Mouse (Mus musculus): ENCODE measurements at regions not wholly inside any gene's neighbourhood (a gene's known extent, or its start where the extent isn't known, plus 50 kb on each side); places are given as distances from the start of the nearest gene placed in this dataset.
"Not testable (repeated sequence)": the region's sequence is repeated elsewhere in the genome, so short reads cannot be mapped to it uniquely, and the experiment has no call there.

DNA sequence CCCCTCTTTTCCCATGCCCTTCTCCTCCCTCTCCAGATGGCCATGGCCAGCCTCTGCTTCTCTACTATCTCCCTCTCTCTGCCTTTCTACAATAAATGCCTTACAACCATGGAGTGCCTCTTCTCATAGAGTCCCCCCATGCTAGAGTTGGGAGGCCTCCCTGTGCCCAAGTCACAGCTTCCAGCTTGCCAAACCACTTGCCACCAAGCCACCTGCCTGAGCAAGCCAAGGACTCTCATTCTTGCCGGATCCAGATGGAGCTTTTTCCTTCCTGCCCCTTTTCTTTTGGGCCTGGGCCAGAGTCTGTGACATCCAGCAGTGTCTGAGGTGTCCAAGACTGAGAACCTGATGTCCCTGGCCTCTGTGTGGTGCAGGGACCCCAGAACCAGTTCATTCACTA lies 367.4 kb upstream of the Arhgap42 start:
- DNase-seq, result no peak

DNA sequence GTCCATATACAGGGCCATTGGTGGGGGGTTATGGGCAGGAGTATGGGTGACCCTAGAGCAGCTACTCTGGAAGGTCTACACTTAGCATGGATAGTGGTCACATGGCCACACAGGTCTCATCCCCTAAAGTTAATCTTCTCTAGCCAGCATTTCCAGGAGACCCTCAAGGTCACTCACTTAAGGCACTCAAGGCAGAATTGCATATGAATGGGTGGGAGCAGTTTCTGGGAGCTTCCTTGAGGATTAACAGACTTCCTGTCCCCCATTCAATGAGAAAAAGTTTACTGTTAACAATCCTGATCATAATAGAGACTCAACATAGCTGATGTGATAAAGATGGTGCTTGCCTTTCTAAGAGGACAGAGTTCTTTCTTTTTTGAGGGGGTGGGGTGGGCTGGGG lies 352.4 kb upstream of the Arhgap42 start:
- DNase-seq, result no peak

DNA sequence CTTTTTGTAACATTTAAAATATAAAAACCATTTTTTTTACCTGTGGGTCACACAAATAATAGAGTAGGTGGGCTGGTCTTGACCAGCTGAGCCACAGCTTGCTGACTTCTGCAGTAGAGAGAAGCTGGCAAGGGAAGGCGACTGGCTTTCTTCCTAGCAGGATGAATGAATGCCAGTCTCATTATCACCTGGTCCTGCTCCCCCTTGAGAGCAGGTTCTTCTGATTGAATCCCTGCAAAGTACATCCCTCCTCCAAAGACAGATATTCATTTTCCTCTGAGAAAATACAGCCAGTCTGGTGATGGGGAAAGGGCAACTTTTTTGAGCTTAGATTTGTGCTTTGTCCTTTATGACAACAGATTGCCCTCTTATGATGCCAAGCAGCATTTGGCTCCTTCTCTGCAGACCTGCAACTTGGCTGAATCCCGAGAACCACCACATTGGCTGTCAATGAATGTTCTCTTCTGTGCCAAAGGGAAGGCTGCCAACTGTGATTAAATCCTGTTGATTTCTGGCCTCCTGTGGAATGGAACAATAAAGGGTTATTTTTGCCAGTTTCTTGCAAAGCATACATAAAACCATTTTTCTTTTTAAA lies 344.2 kb upstream of the Arhgap42 start:
- DNase-seq, result no peak

DNA sequence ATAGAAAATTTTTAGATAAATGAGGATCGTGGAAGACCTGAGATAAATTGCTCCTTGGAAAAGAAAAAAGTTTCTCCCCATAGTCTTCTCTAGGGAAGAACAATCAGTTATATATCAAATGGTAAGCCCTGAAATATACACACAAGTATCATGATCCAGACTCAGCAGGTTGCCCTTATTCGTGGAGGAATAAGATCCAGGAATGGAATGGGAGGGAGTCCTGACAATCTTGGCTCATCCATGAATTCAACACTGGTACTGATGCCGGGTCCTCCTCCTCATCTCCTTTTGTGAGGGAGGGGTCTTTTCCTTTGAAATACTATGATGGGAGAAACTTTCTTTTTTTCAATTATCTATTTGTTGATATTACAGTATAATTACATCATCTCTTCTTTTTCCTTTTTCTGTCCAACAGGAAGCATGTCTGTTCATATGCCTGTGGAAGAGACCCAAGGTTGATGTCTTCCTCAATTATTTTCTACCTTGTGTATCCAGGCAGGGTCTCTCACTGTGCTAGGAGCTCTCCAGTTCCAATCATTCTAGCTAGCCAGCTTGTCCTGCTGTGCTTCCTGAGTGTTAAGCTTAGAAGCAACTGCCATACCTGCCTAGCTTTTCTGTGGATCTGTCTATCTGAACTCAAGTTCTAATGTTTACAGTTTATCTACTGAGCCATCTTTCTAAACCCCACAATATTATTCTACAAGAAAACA lies 343.6 kb upstream of the Arhgap42 start:
- DNase-seq, result no peak

DNA sequence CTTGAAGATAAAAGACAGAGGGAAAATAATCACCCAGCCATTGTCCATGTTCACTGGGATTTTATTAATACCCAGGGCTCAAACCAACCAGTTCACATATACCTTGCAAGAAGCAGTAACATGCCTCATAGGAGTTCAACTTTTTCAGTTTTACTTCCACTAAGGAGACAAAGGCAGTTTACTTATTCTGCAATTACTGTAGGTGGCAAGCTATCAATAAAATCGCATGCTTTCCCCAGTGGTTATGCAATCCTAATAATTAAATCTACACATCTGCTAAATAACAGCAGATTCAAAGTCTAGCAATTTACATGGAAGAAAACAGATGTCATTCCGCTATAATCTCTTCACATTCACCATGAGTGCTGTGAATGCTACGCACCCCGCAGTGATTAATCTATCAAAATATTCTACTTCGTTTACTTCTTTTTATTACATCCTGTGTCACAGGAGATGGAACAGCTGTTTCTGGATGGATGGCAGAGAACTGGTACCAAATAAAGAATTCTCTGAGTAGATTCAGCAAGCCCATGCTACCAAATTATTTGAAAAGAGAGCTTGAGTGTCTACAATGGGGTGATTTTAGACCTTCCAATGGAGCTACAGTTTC lies 329.2 kb upstream of the Arhgap42 start:
- DNase-seq, result no peak

DNA sequence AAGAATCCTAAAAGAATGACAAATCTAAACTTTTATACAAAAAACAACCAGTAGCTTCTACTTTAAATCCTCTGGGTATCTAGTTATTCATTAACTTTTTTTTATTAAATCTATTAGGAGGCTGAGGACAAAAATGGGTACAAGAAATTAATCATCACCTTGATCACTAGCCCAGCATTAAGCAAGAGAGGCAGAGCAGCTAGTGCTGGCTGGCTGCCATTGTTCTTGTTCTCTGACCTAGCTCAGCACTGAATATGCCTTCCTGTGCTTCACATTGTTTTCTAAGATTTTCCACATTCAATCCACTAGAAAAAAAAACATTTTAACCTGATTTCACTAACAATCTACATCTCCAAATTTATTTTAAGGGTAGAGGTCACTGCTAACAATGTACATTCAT lies 325.6 kb upstream of the Arhgap42 start:
- no peak for DNase-seq

DNA sequence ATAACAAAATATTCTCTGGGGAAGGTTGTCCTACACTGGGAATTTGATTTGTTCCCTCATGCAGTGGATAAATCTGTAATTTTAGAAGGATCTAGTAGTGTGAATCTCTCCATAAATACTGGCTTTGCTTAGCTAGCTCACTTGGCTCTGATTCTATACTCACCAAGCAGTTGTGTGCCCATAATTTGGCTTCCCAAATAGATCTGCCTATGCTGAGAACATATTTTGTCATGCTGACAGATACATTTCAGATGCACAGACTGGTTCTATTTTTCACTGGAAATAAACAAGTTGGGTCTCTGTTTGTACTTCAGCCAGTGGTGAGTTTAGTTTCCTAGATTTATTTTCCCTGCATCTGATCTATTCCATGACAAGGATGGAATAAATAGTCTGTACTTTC lies 309.8 kb upstream of the Arhgap42 start:
- DNase-seq, result no peak

DNA sequence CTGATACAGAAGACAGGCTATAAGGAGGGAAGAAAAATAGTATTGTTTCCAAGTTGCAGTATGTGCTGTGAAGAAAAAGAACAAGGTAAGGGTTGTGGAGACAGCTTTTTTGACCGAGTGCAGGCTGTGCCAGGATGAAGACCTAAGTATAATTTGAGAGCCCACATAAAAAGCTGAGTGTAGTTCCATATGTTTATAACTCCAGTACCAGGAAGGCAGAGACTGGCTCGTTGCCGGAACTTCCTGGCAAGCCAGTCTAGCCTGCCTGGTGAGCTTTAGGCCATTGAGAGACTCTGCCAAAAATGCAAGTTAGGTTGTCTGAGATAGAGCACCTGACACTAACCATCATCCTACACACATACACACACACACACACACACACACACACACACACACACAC lies 308.7 kb upstream of the Arhgap42 start:
- no peak for DNase-seq

DNA sequence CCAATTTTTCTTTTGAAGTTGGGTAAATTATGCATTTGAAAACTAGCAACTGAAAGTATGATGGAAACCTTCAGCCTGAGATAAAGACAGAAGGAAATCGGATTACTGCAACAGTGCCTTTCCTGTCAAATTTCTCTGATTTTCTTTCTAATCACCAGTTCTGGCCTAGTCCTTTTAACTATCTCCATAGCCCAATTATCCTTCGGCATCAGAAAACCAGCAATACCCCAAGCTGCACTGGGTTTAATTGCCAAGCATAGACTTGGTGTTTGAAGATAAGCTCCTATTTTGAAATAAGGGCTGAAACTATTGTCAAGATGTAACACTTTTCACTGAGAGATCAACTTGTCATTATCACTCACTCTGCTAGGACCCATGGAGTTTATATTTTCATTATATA lies 308.2 kb upstream of the Arhgap42 start:
- no peak for DNase-seq

DNA sequence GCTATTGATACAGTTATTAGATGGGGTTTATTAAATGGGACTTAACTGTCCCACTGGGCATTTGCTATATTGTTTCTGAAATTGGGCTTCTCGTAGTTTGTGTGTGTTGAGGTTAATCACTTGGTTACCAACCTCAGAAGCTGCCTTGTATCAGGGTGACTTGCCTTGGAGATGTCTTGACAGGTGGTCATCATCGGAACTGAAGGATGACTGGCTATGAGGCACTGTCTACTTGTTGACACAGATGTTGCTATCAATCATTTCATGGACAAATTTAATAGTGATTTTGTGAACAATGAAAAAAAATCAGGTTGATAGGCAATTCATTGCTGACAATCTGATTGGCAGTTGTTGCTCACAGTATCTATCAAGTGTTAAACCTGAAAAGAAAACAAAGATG lies 261.4 kb upstream of the Arhgap42 start:
- no peak for DNase-seq

DNA sequence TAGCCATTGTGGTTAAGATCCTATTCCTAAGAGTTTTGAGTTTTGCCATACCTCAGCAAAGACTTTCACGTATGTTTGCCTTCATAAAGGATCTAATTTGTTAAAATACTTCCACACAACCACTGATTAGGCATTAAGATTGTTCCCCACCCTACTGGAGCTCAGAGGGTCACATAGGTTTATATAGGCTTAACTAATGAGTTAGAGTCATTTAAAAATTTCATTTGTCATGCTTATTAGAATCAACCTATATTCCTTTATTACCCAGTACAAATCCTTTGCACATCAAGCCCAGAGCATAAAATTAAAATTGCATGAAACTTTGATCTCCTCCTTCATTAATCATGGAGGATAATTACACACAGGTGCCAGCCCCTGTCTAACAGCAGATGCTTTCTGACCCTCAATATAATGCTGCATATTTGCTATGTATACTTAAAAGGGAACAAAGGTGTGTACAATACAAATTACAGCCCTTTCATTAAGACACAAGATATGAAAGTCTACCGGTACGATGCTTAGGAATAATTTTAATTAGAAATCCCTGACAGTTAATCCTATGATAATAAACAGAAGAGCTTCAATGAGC lies 254.8 kb upstream of the Arhgap42 start:
- no peak for DNase-seq

DNA sequence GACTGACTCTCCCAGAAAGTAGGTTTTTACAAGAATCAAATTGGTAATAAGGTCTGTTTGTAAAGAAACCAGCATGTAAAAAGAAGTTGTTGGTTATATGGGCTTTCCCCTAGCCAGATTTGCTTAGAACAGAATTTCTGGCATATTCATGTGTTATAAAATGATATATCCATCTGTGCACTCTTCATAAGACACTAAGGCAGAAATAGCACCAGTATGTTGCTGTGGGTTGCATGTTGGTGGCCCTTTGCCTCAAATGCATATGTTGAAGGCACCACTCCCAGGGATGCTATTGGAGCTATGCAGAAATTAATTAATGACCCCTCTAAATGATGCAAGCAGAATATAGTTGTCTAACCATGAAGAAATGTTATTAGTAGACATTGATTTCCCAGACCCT lies 238.2 kb upstream of the Arhgap42 start:
- DNase-seq, result no peak

DNA sequence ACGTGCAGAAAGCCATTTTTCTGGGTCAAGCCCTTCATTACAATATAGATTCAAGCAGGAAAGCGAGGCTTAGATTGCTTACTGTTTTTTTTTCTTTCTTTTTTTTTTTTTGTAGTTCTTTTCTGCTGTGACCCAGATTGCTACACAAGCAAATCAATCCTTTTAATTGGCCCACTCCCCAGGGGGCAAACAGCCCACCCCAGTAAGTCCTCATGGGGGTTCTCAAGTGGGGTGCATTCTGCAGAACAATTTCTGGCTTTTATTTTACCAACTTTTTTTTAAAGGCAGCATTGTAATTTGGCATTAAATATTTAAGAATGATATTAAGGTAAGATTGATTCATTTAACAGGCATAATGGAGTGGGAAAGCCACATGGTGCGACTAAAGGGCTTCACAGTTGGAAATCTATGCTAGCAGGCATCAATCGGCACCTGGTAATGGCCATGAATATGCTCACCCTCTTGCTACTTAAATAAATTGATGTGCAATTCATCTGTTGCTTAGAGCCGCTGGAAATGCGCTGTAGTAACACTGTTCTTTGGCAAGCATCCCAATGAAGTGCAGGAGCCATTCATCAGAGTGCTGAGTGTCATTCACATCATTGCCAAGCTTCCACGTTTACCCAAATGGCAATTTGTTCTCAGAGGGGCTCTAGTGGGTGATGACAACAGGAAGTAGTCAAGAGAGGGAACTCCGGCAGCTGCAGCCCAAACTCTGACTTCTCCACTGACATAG lies 236.3 kb upstream of the Arhgap42 start:
- DNase-seq, result no peak

DNA sequence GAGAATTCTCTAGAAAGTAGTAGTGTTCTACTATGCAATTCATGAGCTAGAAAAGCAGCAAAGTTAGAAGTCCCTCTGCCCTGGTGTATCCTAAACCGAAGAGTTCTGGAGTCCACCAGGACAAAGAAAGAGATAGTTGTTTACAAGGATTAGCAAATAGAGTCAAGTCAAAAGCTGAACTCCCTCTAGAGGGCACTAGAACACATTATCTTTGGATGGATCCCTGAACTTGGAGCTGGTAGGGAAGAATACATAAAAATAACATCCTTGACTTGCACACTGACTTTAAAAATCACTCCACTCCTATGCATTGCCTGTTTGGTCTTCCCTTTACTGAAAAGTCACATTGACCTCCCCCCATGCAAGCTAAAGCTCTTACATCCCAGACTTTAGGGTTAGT lies 205.3 kb upstream of the Arhgap42 start:
- DNase-seq, result no peak

DNA sequence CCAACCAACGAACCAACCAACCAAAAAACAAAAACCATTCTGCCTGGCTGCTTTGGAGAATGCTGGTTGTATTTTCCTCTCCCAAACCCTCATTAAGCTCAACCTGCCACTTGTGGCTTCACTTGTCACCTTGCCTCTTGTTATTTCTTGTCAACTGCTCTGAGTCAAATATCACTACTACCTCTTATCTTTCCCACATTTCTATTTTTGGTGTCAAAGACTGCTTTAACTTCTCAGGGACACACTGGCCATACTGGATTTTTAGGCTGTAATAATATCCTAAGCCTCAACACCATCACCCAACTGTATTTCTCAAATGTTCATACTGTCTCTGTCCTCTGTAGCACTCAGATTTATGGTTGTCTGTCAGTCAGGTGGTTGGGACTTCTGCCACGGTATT lies 181.4 kb upstream of the Arhgap42 start:
- no peak for DNase-seq

DNA sequence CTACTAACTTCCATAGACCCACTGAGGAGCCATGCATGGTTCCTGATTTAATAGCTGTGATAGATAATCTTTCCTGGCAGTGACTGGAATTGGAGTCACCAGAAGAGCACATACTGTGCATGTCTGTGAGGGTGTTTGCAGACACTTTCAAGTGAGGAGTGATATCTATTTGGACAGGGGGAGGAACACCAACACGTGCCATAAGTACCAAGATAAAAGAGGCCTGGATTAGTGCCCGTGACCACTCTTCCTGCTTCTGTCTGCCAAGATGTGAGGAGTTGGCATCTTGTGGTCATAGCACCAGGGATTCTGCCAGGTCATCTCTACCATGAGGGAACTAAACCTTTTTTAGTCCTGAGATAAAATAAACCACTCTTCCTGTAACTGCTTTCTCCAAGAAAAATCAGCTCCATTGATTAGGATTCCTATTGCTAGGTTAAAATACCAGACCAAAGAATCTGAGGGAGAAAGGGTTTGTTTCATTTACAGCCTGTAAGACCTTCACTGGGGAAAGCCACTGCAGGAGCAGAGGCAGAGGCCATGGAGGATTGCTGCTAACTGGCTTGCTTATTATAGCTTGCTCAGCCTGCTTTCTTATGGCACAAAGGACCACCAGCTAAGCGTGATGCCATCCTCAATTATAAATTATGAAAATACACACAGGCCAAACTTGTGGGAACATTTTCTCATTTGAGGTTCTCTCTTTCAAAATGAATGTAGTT lies 173.7 kb upstream of the Arhgap42 start:
- no peak for DNase-seq

DNA sequence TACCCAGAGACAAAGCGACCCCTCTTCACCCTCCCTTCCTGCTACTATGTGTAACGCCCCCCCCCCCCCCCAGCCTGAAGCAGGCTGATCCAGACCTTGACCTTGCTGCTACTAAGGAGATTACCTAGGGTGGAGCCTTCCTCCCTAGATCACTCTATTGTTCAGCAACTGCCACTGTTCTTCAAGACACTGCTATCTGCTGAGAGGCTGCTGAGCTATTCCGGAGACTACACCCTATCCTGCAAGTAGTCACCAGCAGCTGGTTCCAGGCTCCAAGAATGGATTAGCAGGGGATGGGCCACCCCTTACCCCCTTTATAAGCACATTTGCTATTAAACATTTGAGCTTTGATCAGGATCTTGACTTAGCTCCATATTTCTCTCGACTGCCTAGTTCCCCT lies 155.3 kb upstream of the Arhgap42 start:
- not testable (repeated sequence) for DNase-seq

DNA sequence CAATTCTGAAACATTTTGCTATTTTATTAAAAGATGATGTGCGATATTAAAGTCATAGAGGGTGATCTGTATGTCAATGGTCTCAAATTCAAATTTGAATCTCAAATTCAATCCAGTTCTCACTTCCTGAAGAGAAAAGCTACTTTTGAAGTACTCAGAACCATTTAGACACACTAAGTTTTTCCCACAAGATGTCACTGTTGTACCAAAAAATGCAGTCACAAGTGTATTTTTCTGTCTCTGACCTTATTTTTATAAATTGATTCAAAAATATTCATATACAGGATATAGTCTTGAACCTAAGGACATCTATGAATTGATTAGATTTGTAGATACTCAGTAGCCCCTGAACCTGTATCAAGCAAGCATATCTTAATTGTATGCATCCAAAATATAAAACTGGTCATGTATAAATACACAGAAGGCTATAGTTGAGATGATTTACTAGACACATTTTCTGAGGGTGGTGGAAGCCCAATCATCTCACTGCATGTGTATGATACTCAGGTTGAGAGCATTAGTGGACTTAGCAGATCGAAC lies 137.8 kb upstream of the Arhgap42 start:
- no peak for DNase-seq

DNA sequence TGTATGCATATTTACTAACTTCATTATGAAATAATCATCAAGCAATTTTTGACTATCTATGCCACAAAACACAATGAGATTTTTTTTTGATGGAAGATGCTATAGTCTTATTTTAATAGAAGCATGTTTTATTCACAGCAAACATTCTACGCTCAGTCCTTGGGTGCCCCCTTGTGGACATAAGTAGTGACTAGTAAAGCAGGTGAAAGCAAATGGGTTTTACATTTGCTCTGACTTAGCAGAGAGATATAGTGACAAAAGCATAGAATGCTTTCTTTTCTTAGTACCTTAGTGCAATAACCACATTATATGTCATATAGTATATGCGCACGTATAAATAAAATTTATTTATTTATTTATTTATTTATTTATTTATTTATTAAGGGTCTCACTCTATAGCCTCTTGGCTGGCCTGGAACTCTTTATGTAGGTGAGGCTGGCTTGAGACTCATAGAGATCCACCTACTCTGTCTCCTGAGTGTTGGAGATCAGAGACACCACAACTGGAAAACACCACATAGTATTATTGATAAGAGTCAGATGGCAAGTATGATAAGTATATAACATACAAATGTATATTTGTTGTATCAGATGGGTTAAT lies 136.5 kb upstream of the Arhgap42 start:
- peak; percentile 4 to 5 for DNase-seq

DNA sequence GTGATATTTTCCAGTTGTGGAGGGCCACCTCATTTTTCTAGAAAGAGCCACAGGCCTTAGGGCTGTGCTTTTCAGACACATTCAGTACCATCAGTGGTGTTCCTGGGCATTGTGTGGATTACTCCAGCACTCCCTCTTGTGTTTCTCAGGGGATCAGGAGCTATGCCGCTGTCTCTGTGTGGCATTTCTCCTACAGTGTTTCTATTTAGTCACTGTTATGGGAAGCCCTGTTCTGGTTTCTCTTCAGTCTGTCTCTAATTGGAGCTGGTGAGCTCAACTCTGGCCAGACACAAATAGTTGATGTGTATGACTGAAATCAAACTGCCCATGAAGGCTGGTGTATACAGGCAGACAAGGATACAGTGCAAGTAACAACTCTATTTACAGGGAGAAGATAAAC lies 133.7 kb upstream of the Arhgap42 start:
- no peak for DNase-seq

DNA sequence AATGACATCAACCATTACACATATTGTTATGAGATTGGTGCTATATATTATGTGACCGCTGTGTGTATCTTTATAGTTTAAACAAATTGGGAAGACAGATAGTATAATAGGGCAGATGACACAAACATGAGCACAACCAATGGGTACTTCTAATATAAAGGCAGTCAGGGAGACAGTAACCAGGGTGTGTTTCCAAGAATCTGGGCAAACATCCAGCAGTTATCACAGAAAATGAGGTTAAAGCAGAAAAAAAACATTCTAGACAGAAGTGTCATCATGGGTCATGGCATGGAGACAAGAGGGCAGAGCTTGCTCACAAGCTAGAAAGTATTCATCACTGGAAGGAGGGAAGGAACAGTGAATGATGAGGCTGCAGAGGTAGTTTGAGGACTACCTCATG lies 129.8 kb upstream of the Arhgap42 start:
- no peak for DNase-seq

All from B cell, adult 2 months (primary cell).